Mouse (Mus musculus): Measurements from ENCODE around the gene Dnal1. TPM values are rescaled to one million over a fixed set of nuclear protein-coding genes. Genes with fewer than 3 reads are reported as not detected.
"Not testable (repeated sequence)": the region's sequence is repeated elsewhere in the genome, so short reads cannot be mapped to it uniquely, and the experiment has no call there.

Dnal1 gene
- polyA plus RNA-seq, 1 experiment from 2014 or later = 0.73 TPM

GRCm38 (mm10) chr12:84100071-84100470 is 14.1 kb upstream of the Dnal1 start:
- no peak overlapping the region for H3K9ac ChIP-seq
- no peaks in the 10 kb centered on the region for H3K9me3 ChIP-seq (replicated peaks)
- H3K4me2 ChIP-seq = peak overlapping the region; percentile 89
- H3K36me3 ChIP-seq = no peaks in the 10 kb centered on the region
- peaks cover 8% of the 10 kb centered on the region; the same call in 1 of the 2 replicates for H3K27me3 ChIP-seq (replicated peaks)
- 67% methylated on average over 1 of the region's 1 CpGs for WGBS (ENCODE audit: insufficient replicate concordance)
- peaks cover 25% of the 10 kb centered on the region for H3K4me1 ChIP-seq
- ATAC-seq = no peak
- no peak overlapping the region for H3K27ac ChIP-seq
- H3K4me3 ChIP-seq = no peak overlapping the region

- under 1% methylated on average over 78 of the region's 80 CpGs for WGBS (ENCODE audit: insufficient replicate concordance)
- peak within 1 kb of the TSS; percentile 89 for H3K4me2 ChIP-seq
Measured at GRCm38 (mm10) chr12:84100604-84101492, 13.3 kb upstream of the Dnal1 start, which contains the start of gene Acot6. Gene Acot6, plus strand, starts transcription at chr12:84100654.

DNA sequence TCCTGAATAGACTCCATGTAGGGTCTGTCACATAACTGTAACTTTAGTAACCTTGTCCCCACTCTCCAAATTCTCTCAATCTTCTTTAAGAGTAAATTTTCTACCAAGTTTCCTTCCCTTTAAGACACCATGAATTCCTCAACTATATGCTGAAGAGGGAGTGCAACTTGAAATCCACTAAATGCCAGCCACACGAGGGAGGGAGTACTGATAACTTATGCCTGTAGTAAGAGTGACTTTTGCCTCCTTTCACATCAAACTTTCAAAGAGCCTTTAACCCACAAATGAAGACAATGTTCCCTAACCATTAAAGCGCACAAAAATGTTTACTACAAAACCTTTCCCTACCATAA is 12.7 kb upstream of the Dnal1 start:
- Histone ChIP-seq H3K9me3 (replicated peaks) (no peaks in the 10 kb centered on the region), H3K4me3 (peak overlapping the region; percentile 62), H3K27me3 (replicated peaks) (peaks cover 8% of the 10 kb centered on the region; the same call in 1 of the 2 replicates), H3K4me2 (peak overlapping the region; percentile 89), H3K36me3 (no peaks in the 10 kb centered on the region), H3K9ac (peak overlapping the region; percentile 68; the same call in 1 of the 2 replicates), H3K4me1 (peaks cover 25% of the 10 kb centered on the region), H3K27ac (no peak overlapping the region)
- no peak for ATAC-seq
- 43% methylated on average over 2 of the region's 2 CpGs for WGBS (ENCODE audit: insufficient replicate concordance)

More at GRCm38 (mm10) chr12:84100604-84101492, 13.3 kb upstream of the Dnal1 start, which contains the start of gene Acot6:
- peak; percentile 67 for ATAC-seq
- Histone ChIP-seq H3K9ac (peak within 1 kb of the TSS; percentile 68), H3K27ac (0 out of 2 replicates have a peak within 1 kb of the TSS, but pooled peaks have one; percentile 25), H3K4me1 (peaks cover 25% of the 10 kb centered on the region), H3K4me3 (peak within 1 kb of the TSS; percentile 62)
- H3K36me3 ChIP-seq; H3K27me3 ChIP-seq (replicated peaks); H3K9me3 ChIP-seq (replicated peaks): not testable (repeated sequence)

DNA sequence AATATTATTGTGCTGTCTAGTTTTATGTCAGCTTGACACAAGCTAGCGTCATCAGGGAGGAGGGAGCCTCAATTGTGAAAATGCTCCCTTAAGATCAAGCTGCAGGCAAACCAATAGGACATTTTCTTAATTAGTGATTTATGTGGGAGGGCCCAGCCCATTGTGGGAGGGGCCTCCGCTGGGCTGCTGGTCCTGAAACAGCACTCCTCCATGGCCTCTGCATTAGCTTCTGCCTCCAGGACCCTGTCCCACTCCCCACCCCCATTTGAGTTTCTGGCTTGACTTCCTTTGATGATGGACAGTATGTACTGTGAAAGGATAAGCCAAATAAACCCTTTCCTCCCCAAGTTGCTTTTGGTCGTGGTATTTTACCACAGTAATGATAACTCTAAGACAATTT is 7.2 kb upstream of the Dnal1 start:
- no peaks in the 10 kb centered on the region for H3K9me3 ChIP-seq (replicated peaks)
- no peaks in the 10 kb centered on the region for H3K36me3 ChIP-seq
- H3K4me3 ChIP-seq = no peak overlapping the region
- no peak overlapping the region for H3K4me2 ChIP-seq
- no peak overlapping the region for H3K9ac ChIP-seq
- no peaks in the 10 kb centered on the region for H3K27me3 ChIP-seq (replicated peaks)
- no peak for ATAC-seq
- WGBS (ENCODE audit: insufficient replicate concordance) = 73% methylated on average over 3 of the region's 3 CpGs
- H3K4me1 ChIP-seq = 0 out of 2 replicates have a peak, but pooled peaks cover under 1% of the 10 kb centered on the region
- no peak overlapping the region for H3K27ac ChIP-seq

GRCm38 (mm10) chr12:84107692-84108091 is 6.5 kb upstream of the Dnal1 start:
- WGBS (ENCODE audit: insufficient replicate concordance) = 48% methylated on average over 1 of the region's 1 CpGs

GRCm38 (mm10) chr12:84109924-84110323 is 4.2 kb upstream of the Dnal1 start:
- no peak for ATAC-seq
- no peak overlapping the region for H3K27ac ChIP-seq
- no peaks in the 10 kb centered on the region for H3K9me3 ChIP-seq (replicated peaks)
- H3K4me3 ChIP-seq = no peak overlapping the region
- WGBS (ENCODE audit: insufficient replicate concordance) = 79% methylated on average over 1 of the region's 1 CpGs
- no peaks in the 10 kb centered on the region for H3K36me3 ChIP-seq
- H3K27me3 ChIP-seq (replicated peaks) = no peaks in the 10 kb centered on the region
- no peak overlapping the region for H3K4me2 ChIP-seq
- no peak overlapping the region for H3K9ac ChIP-seq
- H3K4me1 ChIP-seq = peaks cover 12% of the 10 kb centered on the region

More at GRCm38 (mm10) chr12:84107692-84108091, 6.5 kb upstream of the Dnal1 start:
- Histone ChIP-seq H3K9ac (no peak overlapping the region), H3K9me3 (replicated peaks) (no peaks in the 10 kb centered on the region), H3K27me3 (replicated peaks) (no peaks in the 10 kb centered on the region), H3K27ac (no peak overlapping the region), H3K4me3 (no peak overlapping the region), H3K36me3 (no peaks in the 10 kb centered on the region), H3K4me2 (no peak overlapping the region), H3K4me1 (no peaks in the 10 kb centered on the region)
- no peak for ATAC-seq

DNA sequence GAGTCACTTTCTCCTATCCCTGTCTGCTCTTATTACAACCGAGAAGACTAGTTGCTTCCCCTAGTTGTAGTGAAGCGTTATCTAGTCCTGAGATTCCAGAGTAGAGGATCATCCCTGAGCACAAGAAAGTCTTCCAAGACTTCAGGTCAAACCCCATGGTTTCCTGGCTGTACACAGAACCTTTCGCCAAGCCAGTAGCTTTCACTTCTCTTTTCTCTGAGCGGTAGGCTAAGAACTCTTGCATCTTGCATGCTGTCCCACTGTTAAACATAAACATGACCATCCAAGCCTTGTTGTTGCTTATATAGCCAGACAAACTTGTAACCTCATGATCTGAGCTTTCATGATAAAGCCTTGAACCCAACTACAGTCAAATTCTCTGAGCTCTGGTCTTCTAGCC is 3.4 kb upstream of the Dnal1 start:
- 74% methylated on average over 4 of the region's 4 CpGs for WGBS (ENCODE audit: insufficient replicate concordance)
- Histone ChIP-seq H3K36me3 (no peaks in the 10 kb centered on the region), H3K27me3 (replicated peaks) (no peaks in the 10 kb centered on the region), H3K27ac (no peak overlapping the region), H3K4me3 (no peak overlapping the region), H3K9me3 (replicated peaks) (no peaks in the 10 kb centered on the region), H3K9ac (no peak overlapping the region), H3K4me2 (no peak overlapping the region), H3K4me1 (peaks cover 12% of the 10 kb centered on the region)
- no peak for ATAC-seq

- Histone ChIP-seq H3K36me3 (no peaks in the 10 kb centered on the region), H3K9ac (no peak overlapping the region), H3K4me1 (peaks cover 12% of the 10 kb centered on the region), H3K9me3 (replicated peaks) (no peaks in the 10 kb centered on the region), H3K4me2 (peak overlapping the region; percentile 91), H3K4me3 (peak overlapping the region; percentile 67), H3K27me3 (replicated peaks) (no peaks in the 10 kb centered on the region), H3K27ac (no peak overlapping the region)
- WGBS (ENCODE audit: insufficient replicate concordance) = 41% methylated on average over 6 of the region's 6 CpGs
- no peak for ATAC-seq
Measured at GRCm38 (mm10) chr12:84113676-84114075, 490 bp upstream of the Dnal1 start.

DNA sequence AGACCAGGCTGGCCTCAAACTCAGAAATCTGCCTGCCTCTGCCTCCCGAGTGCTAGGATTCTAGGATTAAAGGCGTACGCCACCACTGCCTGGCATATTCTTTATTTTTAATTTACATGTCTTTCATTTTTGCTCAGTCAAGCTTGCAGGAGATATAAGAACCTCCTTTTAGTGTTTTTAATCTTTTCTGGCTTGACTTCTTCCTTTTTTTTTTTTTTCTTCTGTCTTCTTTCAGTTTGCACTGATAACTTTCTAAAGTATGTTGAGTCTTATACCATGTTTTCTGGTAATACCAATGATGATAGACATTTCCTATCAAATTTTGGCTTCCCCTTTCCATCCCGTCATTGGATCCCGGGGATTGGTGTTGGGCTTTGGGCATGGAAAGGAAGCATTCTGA is 5.4 kb downstream of the Dnal1 start:
- no peak overlapping the region for H3K4me2 ChIP-seq
- H3K27me3 ChIP-seq (replicated peaks) = no peaks in the 10 kb centered on the region
- no peak overlapping the region for H3K27ac ChIP-seq
- peaks cover 3% of the 10 kb centered on the region for H3K4me1 ChIP-seq
- no peak overlapping the region for H3K9ac ChIP-seq
- no peaks in the 10 kb centered on the region for H3K9me3 ChIP-seq (replicated peaks)
- no peak for ATAC-seq
- H3K4me3 ChIP-seq = no peak overlapping the region
- no peaks in the 10 kb centered on the region for H3K36me3 ChIP-seq
- 78% methylated on average over 5 of the region's 5 CpGs for WGBS (ENCODE audit: insufficient replicate concordance)

DNA sequence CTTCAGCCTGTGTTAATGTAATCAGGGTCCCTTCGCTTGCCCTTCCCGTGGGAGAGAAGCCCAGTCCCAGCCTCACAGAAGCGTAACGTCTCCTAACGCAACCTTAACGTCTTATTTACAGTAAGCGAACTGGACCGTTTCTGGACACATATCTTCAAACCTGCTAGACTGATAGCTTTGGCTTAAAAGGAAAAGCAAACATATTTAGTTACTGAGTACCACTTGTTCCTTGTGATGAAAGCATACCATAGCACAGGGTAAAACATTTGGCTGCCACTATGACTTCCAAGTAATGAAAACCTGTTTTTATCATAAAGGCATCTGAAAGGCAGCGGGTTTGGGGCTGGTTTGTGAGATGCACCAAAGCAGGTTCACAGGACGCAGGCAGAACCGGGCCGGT is 11.7 kb downstream of the Dnal1 start:
- Histone ChIP-seq H3K9ac (no peak overlapping the region), H3K27me3 (replicated peaks) (no peaks in the 10 kb centered on the region), H3K9me3 (replicated peaks) (no peaks in the 10 kb centered on the region), H3K4me1 (0 out of 2 replicates have a peak, but pooled peaks cover 3% of the 10 kb centered on the region), H3K36me3 (no peaks in the 10 kb centered on the region), H3K4me2 (no peak overlapping the region), H3K4me3 (no peak overlapping the region), H3K27ac (no peak overlapping the region)
- 85% methylated on average over 12 of the region's 12 CpGs for WGBS (ENCODE audit: insufficient replicate concordance)
- no peak for ATAC-seq

DNA sequence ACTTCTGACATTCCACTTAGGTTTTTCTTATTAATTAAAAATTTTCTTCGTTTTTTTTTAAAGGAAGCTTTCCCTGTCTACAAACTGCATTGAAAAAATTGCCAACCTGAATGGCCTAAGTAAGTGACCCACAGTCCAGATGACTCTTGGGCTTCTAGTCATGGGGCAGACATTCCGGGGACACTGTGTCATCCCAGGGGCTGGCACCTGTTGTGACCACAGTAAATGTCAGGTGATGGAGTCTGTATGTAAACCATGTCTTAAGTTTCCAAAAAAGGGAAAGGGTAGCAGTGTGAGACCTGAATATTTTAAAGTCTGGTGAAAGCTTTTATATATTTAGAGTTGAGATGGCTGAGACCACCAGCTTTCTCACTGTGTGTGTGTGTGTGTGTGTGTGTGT is 12.7 kb downstream of the Dnal1 start:
- Histone ChIP-seq H3K9ac (no peak overlapping the region), H3K4me2 (no peak overlapping the region), H3K9me3 (replicated peaks) (no peaks in the 10 kb centered on the region), H3K27ac (no peak overlapping the region), H3K27me3 (replicated peaks) (no peaks in the 10 kb centered on the region), H3K36me3 (no peaks in the 10 kb centered on the region), H3K4me3 (no peak overlapping the region), H3K4me1 (0 out of 2 replicates have a peak, but pooled peaks cover 3% of the 10 kb centered on the region)
- whole genome bisulfite sequencing (ENCODE audit: insufficient replicate concordance) = 73% methylated on average over 2 of the region's 2 CpGs
- no peak for ATAC-seq

DNA sequence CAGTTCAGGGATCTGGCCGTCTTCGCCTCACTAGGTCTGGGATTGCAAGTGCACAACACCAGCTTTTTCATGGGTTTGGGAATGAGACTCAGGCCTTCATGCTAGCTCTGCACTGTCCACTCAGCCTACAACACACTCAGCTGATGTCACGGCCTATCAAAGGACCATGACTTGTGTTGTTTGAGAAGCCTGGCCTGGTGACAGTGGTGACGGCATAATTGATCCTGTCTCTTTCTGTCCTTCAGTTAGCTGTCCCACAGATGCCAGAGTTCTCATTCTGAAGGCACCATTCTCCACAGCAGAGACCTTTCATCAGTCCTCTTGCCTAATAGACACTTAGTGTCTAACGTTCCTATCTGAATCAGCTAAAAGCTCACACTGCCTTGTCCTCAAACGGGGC is 14.4 kb downstream of the Dnal1 start:
- no peaks in the 10 kb centered on the region for H3K9me3 ChIP-seq (replicated peaks)
- no peak overlapping the region for H3K9ac ChIP-seq
- 0 out of 2 replicates have a peak, but pooled peaks cover 3% of the 10 kb centered on the region for H3K4me1 ChIP-seq
- no peak overlapping the region for H3K4me2 ChIP-seq
- H3K27ac ChIP-seq = no peak overlapping the region
- no peaks in the 10 kb centered on the region for H3K27me3 ChIP-seq (replicated peaks)
- no peak for ATAC-seq
- 69% methylated on average over 6 of the region's 6 CpGs for WGBS (ENCODE audit: insufficient replicate concordance)
- H3K4me3 ChIP-seq = no peak overlapping the region
- H3K36me3 ChIP-seq = no peaks in the 10 kb centered on the region

All from liver, embryonic 12.5 days (tissue).